Mouse (Mus musculus) heart, postnatal 0 days (tissue): ENCODE data around the gene Fgfr2. TPM values are rescaled to one million over a fixed set of nuclear protein-coding genes. Genes with fewer than 3 reads are reported as not detected.

Experiments
- ATAC-seq: fragments of 200-750 bp; cut with Nextera tagmentation; 2 replicates; pipeline ENCODE4 v1.8.0; 2017; ENCODE audit warnings: low read depth, moderate number of reproducible peaks, moderate library complexity; ENCODE audit not compliant: insufficient read depth
- DNase-seq: peaks from one replicate; pipeline ENCODE4 v3.0.0-alpha.2; 2016; ENCODE audit warnings: low spot score
- H3K27ac ChIP-seq: fragments of 300-500 bp; sonication (generic); 2 replicates; pipeline ENCODE4 v1.5.1; 2014; ENCODE audit warnings: low read depth, mild to moderate bottlenecking
- H3K27me3 ChIP-seq: fragments of 300-500 bp; sonication (generic); 2 replicates; pipeline ENCODE4 v1.6.1; 2014; ENCODE audit warnings: low read length, mixed read lengths; ENCODE audit not compliant: control insufficient read depth, insufficient read depth
- H3K36me3 ChIP-seq: fragments of 300-500 bp; sonication (generic); replicated peaks from 2 replicates; pipeline ENCODE4 v1.6.1; 2014; ENCODE audit warnings: low read length, mixed read lengths; ENCODE audit not compliant: control insufficient read depth, insufficient read depth
- H3K4me1 ChIP-seq: fragments of 300-500 bp; sonication (generic); 2 replicates; pipeline ENCODE4 v1.6.1; 2014; ENCODE audit warnings: antibody characterized with exemption; ENCODE audit not compliant: control insufficient read depth, insufficient read depth
- H3K4me2 ChIP-seq: fragments of 300-500 bp; sonication (generic); 2 replicates; pipeline ENCODE4 v1.6.1; 2014; ENCODE audit warnings: low read depth, mild to moderate bottlenecking, low read length, moderate library complexity
- H3K4me3 ChIP-seq: fragments of 300-500 bp; sonication (generic); 2 replicates; pipeline ENCODE4 v1.5.1; 2014; ENCODE audit warnings: low read depth, low read length
- H3K9ac ChIP-seq: fragments of 300-500 bp; sonication (generic); replicated peaks from 2 replicates; pipeline ENCODE4 v1.6.1; 2014; ENCODE audit warnings: low read depth, low read length, mixed read lengths
- H3K9me3 ChIP-seq: fragments of 300-500 bp; sonication (generic); replicated peaks from 2 replicates; pipeline ENCODE4 v1.6.1; 2016; ENCODE audit warnings: low read length; ENCODE audit not compliant: control insufficient read depth
- CTCF ChIP-seq: IDR thresholded peaks from 2 replicates; pipeline ENCODE4 v1.5.1; 2016; ENCODE audit warnings: antibody characterized with exemption, control low read depth, low read depth
- EP300 ChIP-seq: IDR thresholded peaks from 2 replicates; pipeline ENCODE4 v1.6.1; 2016; ENCODE audit warnings: antibody characterized with exemption, low read depth
- WGBS: fragments of 180-500 bp; shearing (Covaris S2); extraction: QIAGEN DNeasy Blood & Tissue Kit; methylation state at CpG from one replicate; pipeline ENCODE4 v1.1.7; 2014; 5-methylcytosine and 5-hydroxymethylcytosine counted together
- polyA plus RNA-seq: library from polyadenylated mRNA; unstranded; fragments of >200 nt; fragmentation: Nextera tagmentation; extraction: Ambion mirVana; gene quantifications from 2 replicates; pipeline ENCODE4 v1.2.1, GENCODE M21; 2015
- total RNA-seq: library from RNA; depleted of rRNA; stranded (reverse); fragments of >200 nt; gene quantifications from 2 replicates; pipeline ENCODE4 v1.2.3, GENCODE M21; 2014; ENCODE audit warnings: low replicate concordance

Gene Fgfr2
- total and polyA plus RNA-seq, 2 experiments from 2014 or later = 3.8 to 11.5 TPM

DNA sequence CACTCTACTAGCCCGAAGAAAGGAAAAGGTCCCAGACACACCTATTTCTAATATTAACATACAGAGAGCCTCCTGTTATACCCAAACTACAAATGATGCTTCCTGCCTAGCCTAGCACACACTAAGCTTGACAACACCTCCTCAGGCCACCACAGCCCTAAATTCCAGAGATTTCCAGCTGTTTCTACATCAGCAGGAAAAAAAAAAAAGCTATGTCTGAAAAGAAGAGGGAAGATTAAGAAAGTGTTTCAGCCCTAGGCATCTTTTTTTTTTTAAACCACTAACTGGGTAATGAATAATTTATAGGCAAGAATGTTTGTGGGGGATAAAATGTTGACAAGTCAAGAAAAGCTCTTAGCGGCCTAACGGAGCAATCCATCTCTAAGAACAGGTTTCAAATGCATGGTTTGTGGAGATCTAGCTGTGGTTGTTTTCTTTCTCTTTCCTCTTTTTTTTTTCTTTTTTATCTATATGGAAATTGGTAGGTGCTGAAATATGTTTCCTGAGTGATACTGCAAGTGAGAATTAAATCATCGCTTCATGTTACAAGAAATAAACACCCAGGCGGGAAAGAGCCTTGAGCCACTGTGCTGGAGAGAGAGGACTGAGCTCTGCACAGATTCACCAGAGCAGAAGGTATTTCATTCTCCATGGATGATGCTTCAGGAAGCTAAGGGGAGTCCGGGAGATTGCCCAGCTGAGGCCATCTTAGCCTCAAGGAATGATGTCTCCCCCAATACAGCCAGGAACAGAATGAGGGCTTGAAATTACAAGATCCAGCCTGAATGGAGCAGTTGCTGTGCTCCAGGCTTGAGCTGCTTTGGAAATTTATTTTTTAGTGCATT, 673.0 kb downstream of the Fgfr2 start:
- DNase-seq = no peak
- TF ChIP-seq CTCF (no peak), EP300 (no peak)
- 68% methylated on average over 6 of the region's 6 CpGs for WGBS

DNA sequence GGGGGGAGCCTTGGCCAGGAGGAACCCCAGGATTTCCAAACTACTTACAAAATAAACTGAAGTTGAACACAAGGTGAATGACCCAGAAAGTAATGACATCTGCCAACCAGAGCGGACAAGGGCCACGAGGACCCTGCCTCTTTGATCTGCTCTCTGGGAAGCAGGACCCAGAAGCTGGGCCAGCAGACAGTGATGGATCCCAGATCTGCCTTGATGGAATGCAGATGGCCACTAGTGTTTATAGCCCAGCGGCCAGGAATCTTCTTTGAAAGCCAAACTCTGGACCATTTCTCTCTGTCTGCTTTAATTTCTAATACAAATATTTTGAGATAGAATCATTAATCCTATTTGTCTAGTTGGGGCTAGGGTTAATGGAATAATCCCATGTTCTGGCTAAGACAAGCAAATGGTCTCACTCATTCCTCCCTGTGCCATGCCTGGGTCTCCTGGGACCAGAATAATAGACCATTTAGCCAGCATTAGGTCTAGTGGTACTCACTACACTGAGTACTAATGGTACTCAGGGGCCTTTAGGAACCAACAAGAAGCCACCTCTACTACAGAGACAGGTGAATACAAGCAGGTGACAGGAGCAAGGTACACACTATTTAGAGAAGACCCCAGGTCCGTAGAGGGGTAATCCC, 674.5 kb downstream of the Fgfr2 start:
- DNase-seq (no peak), ATAC-seq (no peak)
- no peak for TF ChIP-seq EP300
- no peak for TF ChIP-seq CTCF
- Histone ChIP-seq H3K36me3 (no peaks in the 10 kb centered on the region), H3K27ac (no peak overlapping the region), H3K4me1 (peaks cover 5% of the 10 kb centered on the region), H3K4me2 (no peak overlapping the region), H3K9me3 (no peaks in the 10 kb centered on the region; the same call in 1 of the 2 replicates), H3K9ac (no peak overlapping the region), H3K4me3 (no peak overlapping the region), H3K27me3 (no peaks in the 10 kb centered on the region)
- 51% methylated on average over 4 of the region's 4 CpGs for WGBS

More for the DNA sequence above, 673.0 kb downstream of the Fgfr2 start:
- no peaks in the 10 kb centered on the region for H3K27me3 ChIP-seq
- no peak overlapping the region for H3K4me2 ChIP-seq
- H3K9ac ChIP-seq = no peak overlapping the region
- no peak overlapping the region for H3K27ac ChIP-seq
- no peak overlapping the region for H3K4me3 ChIP-seq
- no peaks in the 10 kb centered on the region; the same call in 1 of the 2 replicates for H3K9me3 ChIP-seq
- no peaks in the 10 kb centered on the region for H3K36me3 ChIP-seq
- no peak for ATAC-seq
- H3K4me1 ChIP-seq = no peaks in the 10 kb centered on the region

DNA sequence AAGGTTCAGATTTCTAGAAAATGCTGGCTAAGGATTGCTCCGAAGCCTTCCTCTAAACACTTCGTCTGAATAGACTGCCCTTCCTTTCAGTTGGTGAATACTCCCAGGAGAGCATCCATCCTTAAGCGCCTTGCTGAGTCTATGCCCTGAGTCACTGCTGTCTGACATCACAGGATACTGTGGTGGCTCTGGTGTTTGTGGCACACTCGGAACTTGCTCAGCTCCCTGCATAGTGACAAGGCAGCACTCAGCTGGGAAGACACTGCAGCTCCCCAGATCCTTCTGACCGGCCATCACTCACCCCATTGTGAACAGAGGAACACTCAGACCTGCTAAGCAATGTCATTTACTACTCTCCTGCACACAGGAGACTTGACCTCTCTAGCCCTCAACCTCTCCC, 675.6 kb downstream of the Fgfr2 start:
- Histone ChIP-seq H3K9me3 (no peaks in the 10 kb centered on the region; the same call in 1 of the 2 replicates), H3K9ac (no peak overlapping the region), H3K36me3 (no peaks in the 10 kb centered on the region), H3K4me2 (no peak overlapping the region), H3K27me3 (no peaks in the 10 kb centered on the region), H3K4me1 (peaks cover 14% of the 10 kb centered on the region), H3K27ac (no peak overlapping the region), H3K4me3 (no peak overlapping the region)
- no peak for ATAC-seq
- DNase-seq = no peak
- TF ChIP-seq EP300 (no peak), CTCF (no peak)
- WGBS = 77% methylated on average over 5 of the region's 5 CpGs

DNA sequence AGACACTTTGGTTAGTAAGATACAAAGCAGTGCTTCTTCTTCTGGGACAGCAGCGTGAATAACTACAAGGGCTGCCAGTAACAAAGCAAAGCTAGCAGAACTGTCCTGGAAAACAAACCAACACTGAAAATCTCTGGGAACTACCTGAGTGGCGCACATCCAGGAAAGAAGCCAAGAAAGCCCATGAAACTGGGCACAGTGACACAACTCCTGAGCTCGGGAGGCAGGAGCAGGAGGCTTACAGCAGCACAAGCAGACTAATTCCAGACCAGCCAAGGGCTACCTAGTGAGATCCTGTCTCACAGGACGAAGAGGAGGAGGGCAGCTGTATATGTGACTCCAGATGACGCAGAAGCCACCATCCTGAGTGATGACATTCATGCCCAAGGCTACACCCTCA, 676.3 kb downstream of the Fgfr2 start:
- Histone ChIP-seq H3K4me3 (no peak overlapping the region), H3K36me3 (no peaks in the 10 kb centered on the region), H3K27ac (no peak overlapping the region), H3K4me1 (peaks cover 14% of the 10 kb centered on the region), H3K9me3 (no peaks in the 10 kb centered on the region; the same call in 1 of the 2 replicates), H3K9ac (no peak overlapping the region), H3K27me3 (no peaks in the 10 kb centered on the region), H3K4me2 (no peak overlapping the region)
- no peak for ATAC-seq
- no peak for TF ChIP-seq EP300
- TF ChIP-seq CTCF = no peak
- DNase-seq = no peak
- 65% methylated on average over 5 of the region's 5 CpGs for WGBS

DNA sequence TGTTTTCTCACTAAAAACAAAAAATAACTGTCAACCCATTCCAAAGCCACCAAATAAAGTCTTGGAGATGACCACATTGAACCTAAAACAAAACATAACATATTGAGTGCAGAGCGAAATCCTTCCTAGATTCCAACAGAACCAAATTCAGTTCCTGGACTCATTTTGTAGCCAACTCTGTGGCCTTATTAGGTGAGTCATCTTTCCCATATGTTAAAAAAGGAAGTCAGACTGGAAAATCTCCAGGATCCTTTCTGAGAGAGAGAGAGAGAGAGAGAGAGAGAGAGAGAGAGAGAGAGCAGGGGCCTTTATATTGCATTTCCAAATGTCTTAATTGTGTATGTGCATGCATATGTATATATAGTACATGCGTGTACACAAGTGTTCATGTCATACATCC, 678.9 kb downstream of the Fgfr2 start:
- H3K4me3 ChIP-seq = no peak overlapping the region
- H3K4me2 ChIP-seq = no peak overlapping the region
- DNase-seq (peak; percentile 23), ATAC-seq (no peak)
- H3K27me3 ChIP-seq = no peaks in the 10 kb centered on the region
- no peak for TF ChIP-seq CTCF
- no peak for TF ChIP-seq EP300
- peaks cover 14% of the 10 kb centered on the region for H3K4me1 ChIP-seq
- H3K36me3 ChIP-seq = no peaks in the 10 kb centered on the region
- H3K9me3 ChIP-seq = no peaks in the 10 kb centered on the region
- peak overlapping the region; percentile 54; the same call in 1 of the 2 replicates for H3K27ac ChIP-seq
- 76% methylated on average over 2 of the region's 2 CpGs for WGBS
- no peak overlapping the region for H3K9ac ChIP-seq
